In genomic region chr7:128310229-128310688, GRCm38 (mm10) we compare ENCODE assay signal across 10 mouse cellular contexts. TPM values are rescaled to one million over a fixed set of nuclear protein-coding genes. Genes with fewer than 3 reads are reported as not detected.
DNase-seq lines count a peak whose midpoint lies in the region; ATAC-seq and TF ChIP-seq lines count a peak whose summit lies in the region.
"Had no signal": no experiment of that assay in that cellular context is flagged by ENCODE, and none has a peak within 500 bp of the region (broad histone marks: within the 10 kb centered on the region; RNA-seq: fewer than 3 reads in every experiment).

No protein-coding gene starts in this region.

- peak; percentile 46 for DNase-seq in lung, postnatal 0 days (ENCODE audit: low spot score)
- no peak for DNase-seq in lung, postnatal 36 days
- DNase-seq in adrenal gland, postnatal 25 days, result peak; percentile 59
- DNase-seq in heart, postnatal 4 days, result peak; percentile 32
- DNase-seq in cerebellum, adult 9-11 months, result no peak
- DNase-seq in kidney, postnatal 10 days, result no peak
- DNase-seq: kidney, postnatal 14 days had no signal

- TF ChIP-seq EP300 in lung, postnatal 0 days (IDR thresholded peaks at IDR 0.05), result no peak

- H3K36me3 ChIP-seq in lung, postnatal 0 days (ENCODE audit: insufficient read depth, low read length), result no peaks in the 10 kb centered on the region
- no peaks in the 10 kb centered on the region for H3K36me3 ChIP-seq in midbrain, embryonic 13.5 days

- no peak overlapping the region for H3K27ac ChIP-seq in lung, postnatal 0 days (ENCODE audit: low read length)
- H3K27ac ChIP-seq in midbrain, embryonic 13.5 days, result no peak overlapping the region

- no peak overlapping the region for H3K9ac ChIP-seq in lung, postnatal 0 days (replicated peaks; ENCODE audit: low read depth)
- H3K9ac ChIP-seq in midbrain, embryonic 13.5 days (replicated peaks), result no peak overlapping the region

- 32% methylated on average over 8 of the region's 8 CpGs for WGBS in lung, postnatal 0 days
- WGBS in midbrain, embryonic 13.5 days, result 81% methylated on average over 8 of the region's 8 CpGs

- no peaks in the 10 kb centered on the region for H3K9me3 ChIP-seq in lung, postnatal 0 days (ENCODE audit: low read length)
- no peaks in the 10 kb centered on the region for H3K9me3 ChIP-seq in midbrain, embryonic 13.5 days

- no peaks in the 10 kb centered on the region for H3K27me3 ChIP-seq in lung, postnatal 0 days (replicated peaks; ENCODE audit: insufficient read depth, low read length)
- no peaks in the 10 kb centered on the region for H3K27me3 ChIP-seq in midbrain, embryonic 13.5 days

- no peak overlapping the region for H3K4me2 ChIP-seq in lung, postnatal 0 days (replicated peaks; ENCODE audit: low read depth, low read length)
- H3K4me2 ChIP-seq in midbrain, embryonic 13.5 days (replicated peaks), result no peak overlapping the region

- ATAC-seq in lung, postnatal 0 days, result peak; percentile 23; the same call in 1 of the 2 replicates
- ATAC-seq in midbrain, embryonic 13.5 days, result no peak

- H3K4me3 ChIP-seq in lung, postnatal 0 days (ENCODE audit: low read depth, low read length), result no peak overlapping the region
- H3K4me3 ChIP-seq in midbrain, embryonic 13.5 days (replicated peaks), result no peak overlapping the region

- H3K4me1 ChIP-seq in lung, postnatal 0 days (ENCODE audit: insufficient read depth, low read depth, low read length), result peaks cover 8% of the 10 kb centered on the region; the same call in 1 of the 2 replicates
- H3K4me1 ChIP-seq in midbrain, embryonic 13.5 days (replicated peaks), result no peaks in the 10 kb centered on the region

- no peak for TF ChIP-seq CTCF in lung, postnatal 0 days (IDR thresholded peaks at IDR 0.05)

RNA-seq across cellular contexts. Expression of gene BC017158, which starts 12.3 kb away (rescaled TPM):
- 15.7 and 16.7 TPM in 2 replicates for polyA plus RNA-seq in lung, postnatal 0 days (2015; fragmentation: Nextera tagmentation; extraction: Ambion mirVana)
- total RNA-seq in adrenal gland, postnatal 25 days (2021), result 29.0 and 33.5 TPM in 2 replicates
- 10 to 100 TPM; 12.4 to 13.1 TPM for total RNA-seq in heart, postnatal 4 days (2021)
- 17.5 and 17.7 TPM in 2 replicates for polyA plus RNA-seq in midbrain, embryonic 13.5 days (2015; fragmentation: Nextera tagmentation; extraction: Ambion mirVana)

RNA-seq across cellular contexts. Expression of gene Slc5a2, which starts 44.8 kb away (rescaled TPM):
- 0.08 and 0.23 TPM in 2 replicates for polyA plus RNA-seq in lung, postnatal 0 days (2015; fragmentation: Nextera tagmentation; extraction: Ambion mirVana)
- total RNA-seq in adrenal gland, postnatal 25 days (2021), result not detected in 2 replicates
- not detected for total RNA-seq in heart, postnatal 4 days (2021)
- polyA plus RNA-seq in midbrain, embryonic 13.5 days (2015; fragmentation: Nextera tagmentation; extraction: Ambion mirVana), result not detected in 2 replicates
- total RNA-seq: hematopoietic stem cell, adult 5-6 weeks; left cerebral cortex, postnatal 25 days had no signal

Comparison
In these comparisons a context has a peak if more than half of its experiments do, and no peak if none do; other contexts are left out.
1. DNase-seq: peak in lung, postnatal 0 days (single experiment), adrenal gland, postnatal 25 days (single experiment) and heart, postnatal 4 days (single experiment); none in lung, postnatal 36 days (single experiment), cerebellum, adult 9-11 months (single experiment) and kidney, postnatal 10 days (single experiment).